Mouse (Mus musculus) megakaryocyte, embryonic 14.5 days (primary cell): Measurements from ENCODE around the gene Sephs2.
A peak's percentile ranks its signal among the peaks of the same experiment; 100 is the strongest.

ENCODE experiments used
- FLI1 ChIP-seq: IDR thresholded peaks from 2 replicates; pipeline ENCODE4 v1.6.1; 2012; ENCODE audit warnings: low read length, inconsistent platforms, mixed read lengths
- GATA1 ChIP-seq: IDR thresholded peaks from 3 replicates; pipeline ENCODE4 v1.6.1; 2012; ENCODE audit warnings: mixed read lengths, low read length, inconsistent platforms, borderline replicate concordance

DNA sequence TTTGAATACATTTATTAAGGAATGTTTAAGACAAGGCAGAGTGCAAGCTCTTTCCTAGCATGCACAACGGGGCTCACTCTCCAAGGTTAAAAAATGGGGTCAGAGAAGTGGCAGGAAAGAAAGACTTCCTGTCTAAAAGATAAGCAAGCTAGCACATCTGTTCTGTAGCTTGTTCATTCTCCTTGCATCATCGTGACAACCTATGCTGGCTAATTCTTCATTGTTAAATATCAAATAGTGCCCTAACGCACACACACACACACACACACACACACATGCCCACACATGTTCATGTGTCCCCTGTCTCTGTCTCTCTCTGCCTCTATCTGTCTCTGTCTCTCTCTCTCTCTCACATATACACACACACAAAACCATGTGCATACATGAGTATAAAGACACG is 7.3 kb upstream of the Sephs2 start:
- TF ChIP-seq GATA1 (no peak; the same call in 2 of the 3 replicates), FLI1 (peak; percentile 30; the same call in 1 of the 2 replicates)
